Comparison of ENCODE assay signal across 8 mouse cellular contexts in genomic region chr5:117138295-117138988, GRCm38 (mm10). TPM values are rescaled to one million over a fixed set of nuclear protein-coding genes. Genes with fewer than 3 reads are reported as not detected.
A peak's percentile ranks its signal among the peaks of the same experiment; 100 is the strongest.
DNase-seq lines count a peak whose midpoint lies in the region; ATAC-seq and TF ChIP-seq lines count a peak whose summit lies in the region.

No protein-coding gene starts in this region.

- peak overlapping the region; percentile 27; the same call in 1 of the 2 replicates for H3K27ac ChIP-seq in kidney, embryonic 15.5 days
- peak overlapping the region; percentile 56 for H3K27ac ChIP-seq in heart, embryonic 16.5 days (ENCODE audit: low read length)
- peak overlapping the region; percentile 72 for H3K27ac ChIP-seq in lung, postnatal 0 days (ENCODE audit: low read length)

- WGBS in kidney, embryonic 15.5 days: 63% methylated on average over 11 of the region's 11 CpGs
- WGBS in heart, embryonic 16.5 days: 53% methylated on average over 11 of the region's 11 CpGs
- 30% methylated on average over 11 of the region's 11 CpGs for WGBS in lung, postnatal 0 days

- TF ChIP-seq CTCF in lung, postnatal 0 days (IDR thresholded peaks at IDR 0.05): no peak

- no peaks in the 10 kb centered on the region for H3K27me3 ChIP-seq in kidney, embryonic 15.5 days
- no peaks in the 10 kb centered on the region for H3K27me3 ChIP-seq in heart, embryonic 16.5 days (ENCODE audit: control insufficient read depth, insufficient read depth, low read length)
- H3K27me3 ChIP-seq in lung, postnatal 0 days (replicated peaks; ENCODE audit: insufficient read depth, low read length): no peaks in the 10 kb centered on the region

- H3K4me2 ChIP-seq in kidney, embryonic 15.5 days: no peak overlapping the region
- no peak overlapping the region for H3K4me2 ChIP-seq in heart, embryonic 16.5 days (ENCODE audit: low read depth, low read length)
- no peak overlapping the region for H3K4me2 ChIP-seq in lung, postnatal 0 days (replicated peaks; ENCODE audit: low read depth, low read length)

- H3K9ac ChIP-seq in kidney, embryonic 15.5 days: no peak overlapping the region
- H3K9ac ChIP-seq in heart, embryonic 16.5 days (ENCODE audit: low read length): no peak overlapping the region
- H3K9ac ChIP-seq in lung, postnatal 0 days (replicated peaks; ENCODE audit: low read depth): no peak overlapping the region

- H3K4me3 ChIP-seq in kidney, embryonic 15.5 days (replicated peaks): no peak overlapping the region
- no peak overlapping the region for H3K4me3 ChIP-seq in heart, embryonic 16.5 days (ENCODE audit: low read length)
- H3K4me3 ChIP-seq in lung, postnatal 0 days (ENCODE audit: low read depth, low read length): no peak overlapping the region

- H3K4me1 ChIP-seq in kidney, embryonic 15.5 days: peaks cover 48% of the 10 kb centered on the region
- peaks cover 28% of the 10 kb centered on the region for H3K4me1 ChIP-seq in heart, embryonic 16.5 days (ENCODE audit: control insufficient read depth, insufficient read depth, low read length)
- H3K4me1 ChIP-seq in lung, postnatal 0 days (ENCODE audit: insufficient read depth, low read depth, low read length): peaks cover 23% of the 10 kb centered on the region; the same call in 1 of the 2 replicates

- H3K36me3 ChIP-seq in kidney, embryonic 15.5 days: no peaks in the 10 kb centered on the region
- no peaks in the 10 kb centered on the region for H3K36me3 ChIP-seq in heart, embryonic 16.5 days (ENCODE audit: control insufficient read depth, insufficient read depth)
- H3K36me3 ChIP-seq in lung, postnatal 0 days (ENCODE audit: insufficient read depth, low read length): no peaks in the 10 kb centered on the region

- peak; percentile 63; the same call in 1 of the 2 replicates for TF ChIP-seq EP300 in lung, postnatal 0 days (IDR thresholded peaks at IDR 0.05)

- peak; percentile 38 for ATAC-seq in kidney, embryonic 15.5 days (replicated peaks; ENCODE audit: low FRiP score)
- ATAC-seq in heart, embryonic 16.5 days (replicated peaks; ENCODE audit: extremely low read depth, insufficient read depth, low FRiP score): peak; percentile 42
- ATAC-seq in lung, postnatal 0 days: peak; percentile 51

- no peak for DNase-seq in kidney, adult 18-20 months
- peak; percentile 90 for DNase-seq in lung, postnatal 0 days (ENCODE audit: low spot score)
- DNase-seq in thymus, postnatal 0 days (ENCODE audit: low spot score): peak; percentile 36
- DNase-seq in left cerebral cortex, adult 8-10 months (ENCODE audit: low spot score in 2 of 2): no peak
- no peak for DNase-seq in layer of hippocampus, adult 9-11 months
- no peak for DNase-seq in right cerebral cortex, adult 2 months (ENCODE audit: low spot score in 2 of 2)

- no peaks in the 10 kb centered on the region for H3K9me3 ChIP-seq in kidney, embryonic 15.5 days (replicated peaks)
- H3K9me3 ChIP-seq in heart, embryonic 16.5 days (replicated peaks; ENCODE audit: control insufficient read depth, low read length): no peaks in the 10 kb centered on the region
- no peaks in the 10 kb centered on the region for H3K9me3 ChIP-seq in lung, postnatal 0 days (ENCODE audit: low read length)

RNA-seq across cellular contexts. Expression of gene Taok3, which starts 18.5 kb away (rescaled TPM):
- 16.8 and 17.1 TPM in 2 replicates for polyA plus RNA-seq in kidney, embryonic 15.5 days (2015; fragmentation: Nextera tagmentation; extraction: Ambion mirVana)
- 12.8 and 19.2 TPM in 2 replicates for polyA plus RNA-seq in heart, embryonic 16.5 days (2015; fragmentation: Nextera tagmentation; extraction: Ambion mirVana)
- polyA plus RNA-seq in lung, postnatal 0 days (2015; fragmentation: Nextera tagmentation; extraction: Ambion mirVana): 55.5 and 67.3 TPM in 2 replicates
- 68.1 and 71.1 TPM in 2 replicates for polyA plus RNA-seq in thymus, postnatal 0 days (2015; fragmentation: Nextera tagmentation; extraction: Ambion mirVana)
- total RNA-seq in left cerebral cortex, adult 8-10 months (2022): 10 to 100 TPM; 49.5 to 55.4 (median 52.4) TPM

RNA-seq across cellular contexts. Expression of gene Suds3, which starts 22.5 kb away (rescaled TPM):
- 78.3 and 78.4 TPM in 2 replicates for polyA plus RNA-seq in kidney, embryonic 15.5 days (2015; fragmentation: Nextera tagmentation; extraction: Ambion mirVana)
- polyA plus RNA-seq in heart, embryonic 16.5 days (2015; fragmentation: Nextera tagmentation; extraction: Ambion mirVana): 56.1 and 58.2 TPM in 2 replicates
- polyA plus RNA-seq in lung, postnatal 0 days (2015; fragmentation: Nextera tagmentation; extraction: Ambion mirVana): 47.1 and 57.8 TPM in 2 replicates
- 66.0 and 69.1 TPM in 2 replicates for polyA plus RNA-seq in thymus, postnatal 0 days (2015; fragmentation: Nextera tagmentation; extraction: Ambion mirVana)
- 100 to 1,000 TPM; 114 to 150 (median 121) TPM for total RNA-seq in left cerebral cortex, adult 8-10 months (2022)

Comparison
In these comparisons a context has a peak if more than half of its experiments do, and no peak if none do; other contexts are left out.
1. DNase-seq: peak in lung, postnatal 0 days (single experiment) and thymus, postnatal 0 days (single experiment); none in kidney, adult 18-20 months (single experiment), left cerebral cortex, adult 8-10 months (0 of 2), layer of hippocampus, adult 9-11 months (single experiment) and right cerebral cortex, adult 2 months (0 of 2).
2. Peak in every context shown above with its lines, with median percentiles within 50 percentile points of each other: ATAC-seq and H3K27ac ChIP-seq.